Mouse (Mus musculus) hindbrain, embryonic 11.5 days (tissue): ENCODE results near the gene Rmi2. TPM values are rescaled to one million over a fixed set of nuclear protein-coding genes. Genes with fewer than 3 reads are reported as not detected.

Source experiments
- ATAC-seq: fragments of 200-750 bp; cut with Nextera tagmentation; 2 replicates; pipeline ENCODE4 v1.8.0; 2017; ENCODE audit warnings: mild to moderate bottlenecking, moderate TSS enrichment, moderate library complexity; ENCODE audit not compliant: low FRiP score
- DNase-seq: peaks from one replicate; pipeline ENCODE4 v3.0.0-alpha.2; 2015; ENCODE audit warnings: low spot score
- H3K27ac ChIP-seq: fragments of 300-500 bp; sonication (generic); 2 replicates; pipeline ENCODE4 v1.5.1; 2014; ENCODE audit warnings: mild to moderate bottlenecking, low read depth, low read length
- H3K27me3 ChIP-seq: fragments of 300-500 bp; sonication (generic); 2 replicates; pipeline ENCODE4 v1.6.1; 2014; ENCODE audit warnings: mild to moderate bottlenecking, low read length, moderate library complexity, mixed read lengths; ENCODE audit not compliant: control insufficient read depth, insufficient read depth
- H3K36me3 ChIP-seq: fragments of 300-500 bp; sonication (generic); 2 replicates; pipeline ENCODE4 v1.6.1; 2014; ENCODE audit warnings: mild to moderate bottlenecking, low read length, moderate library complexity, mixed read lengths; ENCODE audit not compliant: control insufficient read depth, insufficient read depth
- H3K4me1 ChIP-seq: fragments of 300-500 bp; sonication (generic); replicated peaks from 2 replicates; pipeline ENCODE4 v1.6.1; 2014; ENCODE audit warnings: low read length, mixed read lengths; ENCODE audit not compliant: control insufficient read depth, insufficient read depth
- H3K4me2 ChIP-seq: fragments of 300-500 bp; sonication (generic); replicated peaks from 2 replicates; pipeline ENCODE4 v1.6.1; 2014; ENCODE audit warnings: mild to moderate bottlenecking, low read depth, low read length
- H3K4me3 ChIP-seq: fragments of 300-500 bp; sonication (generic); 2 replicates; pipeline ENCODE4 v1.5.1; 2014; ENCODE audit warnings: low read depth, low read length
- H3K9ac ChIP-seq: fragments of 300-500 bp; sonication (generic); 2 replicates; pipeline ENCODE4 v1.6.1; 2014; ENCODE audit warnings: low read depth, low read length
- H3K9me3 ChIP-seq: fragments of 300-500 bp; sonication (generic); 2 replicates; pipeline ENCODE4 v1.6.1; 2016; ENCODE audit warnings: low read length; ENCODE audit not compliant: control insufficient read depth
- WGBS: fragments of 180-500 bp; shearing (Covaris S2); extraction: QIAGEN DNeasy Blood & Tissue Kit; methylation state at CpG from one replicate; pipeline ENCODE4 v1.1.7; 2014; 5-methylcytosine and 5-hydroxymethylcytosine counted together
- polyA plus RNA-seq: library from polyadenylated mRNA; unstranded; fragments of >200 nt; fragmentation: Nextera tagmentation; extraction: Ambion mirVana; gene quantifications from 2 replicates; pipeline ENCODE4 v1.2.1, GENCODE M21; 2014

Rmi2 gene
- polyA plus RNA-seq, 1 experiment from 2014 or later: 2.6 TPM

GRCm38 (mm10) chr16:10821387-10821786 lies 13.5 kb upstream of the Rmi2 start:
- no peak overlapping the region for H3K4me3 ChIP-seq
- H3K4me1 ChIP-seq: no peaks in the 10 kb centered on the region
- H3K9ac ChIP-seq: no peak overlapping the region
- no peak for DNase-seq
- H3K4me2 ChIP-seq: no peak overlapping the region
- H3K27me3 ChIP-seq: no peaks in the 10 kb centered on the region
- H3K9me3 ChIP-seq: no peaks in the 10 kb centered on the region
- 74% methylated on average over 4 of the region's 4 CpGs for WGBS
- no peak for ATAC-seq
- no peak overlapping the region for H3K27ac ChIP-seq
- H3K36me3 ChIP-seq: no peaks in the 10 kb centered on the region

- H3K4me3 ChIP-seq: no peak overlapping the region
- ATAC-seq (no peak), DNase-seq (no peak)
- no peak overlapping the region for H3K27ac ChIP-seq
- no peaks in the 10 kb centered on the region for H3K4me1 ChIP-seq
- H3K4me2 ChIP-seq: no peak overlapping the region
- H3K9ac ChIP-seq: no peak overlapping the region
- WGBS: 89% methylated on average over 1 of the region's 1 CpGs
- H3K36me3 ChIP-seq: no peaks in the 10 kb centered on the region
- no peaks in the 10 kb centered on the region for H3K27me3 ChIP-seq
- no peaks in the 10 kb centered on the region for H3K9me3 ChIP-seq
Measured at GRCm38 (mm10) chr16:10824536-10824935, 10.3 kb upstream of the Rmi2 start.

GRCm38 (mm10) chr16:10825840-10826239 lies 9.0 kb upstream of the Rmi2 start:
- DNase-seq (no peak), ATAC-seq (no peak)
- Histone ChIP-seq H3K9ac (no peak overlapping the region), H3K27me3 (no peaks in the 10 kb centered on the region), H3K27ac (no peak overlapping the region), H3K36me3 (no peaks in the 10 kb centered on the region), H3K9me3 (no peaks in the 10 kb centered on the region), H3K4me1 (no peaks in the 10 kb centered on the region), H3K4me3 (no peak overlapping the region), H3K4me2 (no peak overlapping the region)
- WGBS: 84% methylated on average over 4 of the region's 4 CpGs

GRCm38 (mm10) chr16:10827269-10827668 lies 7.6 kb upstream of the Rmi2 start:
- H3K4me3 ChIP-seq: no peak overlapping the region
- no peaks in the 10 kb centered on the region for H3K9me3 ChIP-seq
- 93% methylated on average over 9 of the region's 9 CpGs for WGBS
- H3K27me3 ChIP-seq: no peaks in the 10 kb centered on the region
- ATAC-seq (no peak), DNase-seq (no peak)
- no peak overlapping the region for H3K4me2 ChIP-seq
- H3K27ac ChIP-seq: no peak overlapping the region
- H3K9ac ChIP-seq: no peak overlapping the region
- H3K36me3 ChIP-seq: no peaks in the 10 kb centered on the region
- no peaks in the 10 kb centered on the region for H3K4me1 ChIP-seq

DNA sequence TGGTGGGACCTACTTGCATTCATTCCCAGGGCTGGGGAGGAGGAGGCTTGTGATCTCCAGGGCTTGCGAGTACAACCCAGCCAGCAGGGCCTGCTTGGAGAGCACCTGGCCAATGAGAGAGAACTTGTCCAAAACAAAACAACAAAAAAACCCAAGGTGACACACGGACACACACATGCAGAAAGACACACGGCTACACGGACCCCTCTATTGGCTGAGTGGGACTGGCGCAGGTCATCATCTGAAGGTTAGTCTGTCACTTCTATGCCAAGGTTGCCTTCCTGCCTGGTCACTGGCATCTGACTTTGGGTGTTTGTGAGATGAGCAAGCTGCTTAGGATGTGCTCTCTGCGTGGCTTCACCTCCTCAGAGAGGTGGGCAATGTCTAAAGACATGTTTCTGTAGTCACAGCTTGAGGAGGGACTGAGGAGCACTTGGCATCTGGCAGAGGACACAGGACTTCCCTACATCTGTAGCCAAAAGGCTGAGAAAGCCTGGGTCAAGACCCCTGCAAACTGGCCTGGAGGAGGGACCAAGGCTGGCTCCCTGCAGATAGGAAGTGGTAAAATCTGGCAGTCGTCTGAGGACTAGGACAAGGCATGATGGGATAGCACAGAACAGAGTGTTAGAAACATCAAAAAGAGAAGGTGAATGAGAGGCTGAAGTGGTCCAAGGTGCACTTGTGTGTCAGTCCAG lies 6.9 kb upstream of the Rmi2 start:
- H3K27ac ChIP-seq: no peak overlapping the region
- H3K4me1 ChIP-seq: no peaks in the 10 kb centered on the region
- 83% methylated on average over 7 of the region's 7 CpGs for WGBS
- ATAC-seq: no peak
- H3K27me3 ChIP-seq: no peaks in the 10 kb centered on the region
- no peak overlapping the region for H3K4me2 ChIP-seq
- no peak overlapping the region for H3K4me3 ChIP-seq
- H3K36me3 ChIP-seq: no peaks in the 10 kb centered on the region
- DNase-seq: no peak
- no peak overlapping the region for H3K9ac ChIP-seq
- no peaks in the 10 kb centered on the region for H3K9me3 ChIP-seq

- 79% methylated on average over 4 of the region's 4 CpGs for WGBS
- Histone ChIP-seq H3K4me3 (no peak overlapping the region), H3K9me3 (no peaks in the 10 kb centered on the region), H3K4me2 (no peak overlapping the region), H3K27ac (no peak overlapping the region), H3K9ac (no peak overlapping the region), H3K4me1 (no peaks in the 10 kb centered on the region), H3K36me3 (no peaks in the 10 kb centered on the region), H3K27me3 (no peaks in the 10 kb centered on the region)
- DNase-seq (no peak), ATAC-seq (no peak)
Measured at GRCm38 (mm10) chr16:10828461-10828805, 6.4 kb upstream of the Rmi2 start.

- no peaks in the 10 kb centered on the region for H3K9me3 ChIP-seq
- no peaks in the 10 kb centered on the region for H3K36me3 ChIP-seq
- H3K4me1 ChIP-seq: peaks cover 3% of the 10 kb centered on the region; the same call in 1 of the 2 replicates
- 13% methylated on average over 12 of the region's 12 CpGs for whole genome bisulfite sequencing
- H3K27me3 ChIP-seq: no peaks in the 10 kb centered on the region
- DNase-seq (no peak), ATAC-seq (peak; percentile 12; the same call in 1 of the 2 replicates)
- H3K4me2 ChIP-seq: peak overlapping the region; percentile 94
- H3K4me3 ChIP-seq: peak overlapping the region; percentile 85
- no peak overlapping the region for H3K27ac ChIP-seq
- peak overlapping the region; percentile 78; the same call in 1 of the 2 replicates for H3K9ac ChIP-seq
Measured at GRCm38 (mm10) chr16:10834542-10834910, 333 bp upstream of the Rmi2 start.

GRCm38 (mm10) chr16:10836388-10836787 lies 1.5 kb downstream of the Rmi2 start:
- no peaks in the 10 kb centered on the region for H3K9me3 ChIP-seq
- peaks cover 3% of the 10 kb centered on the region; the same call in 1 of the 2 replicates for H3K4me1 ChIP-seq
- no peak overlapping the region for H3K27ac ChIP-seq
- DNase-seq (no peak), ATAC-seq (no peak)
- no peak overlapping the region for H3K4me2 ChIP-seq
- no peaks in the 10 kb centered on the region for H3K36me3 ChIP-seq
- H3K27me3 ChIP-seq: no peaks in the 10 kb centered on the region
- 87% methylated on average over 3 of the region's 3 CpGs for WGBS
- H3K9ac ChIP-seq: no peak overlapping the region
- H3K4me3 ChIP-seq: no peak overlapping the region

DNA sequence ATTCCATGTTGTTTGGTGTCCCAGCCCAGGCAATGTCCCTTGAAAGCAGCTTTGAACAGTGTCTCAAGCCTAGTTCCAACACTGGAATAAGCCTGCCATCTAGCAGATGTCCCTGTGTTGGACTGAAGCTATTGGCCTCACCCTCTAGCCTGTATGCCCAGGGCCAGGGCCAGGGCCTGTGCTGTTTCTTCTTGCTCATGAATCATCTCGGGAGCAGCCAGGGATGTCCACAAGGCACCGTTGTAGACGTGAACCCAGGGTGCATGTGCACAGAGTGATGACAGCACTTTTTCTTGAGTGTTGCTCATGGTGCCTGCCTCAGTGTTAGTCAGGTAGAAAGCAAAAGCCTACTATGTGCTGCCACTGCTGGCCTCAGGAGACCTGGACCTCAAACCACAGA lies 2.4 kb downstream of the Rmi2 start:
- Histone ChIP-seq H3K27me3 (no peaks in the 10 kb centered on the region), H3K27ac (no peak overlapping the region), H3K4me3 (no peak overlapping the region), H3K4me1 (peaks cover 3% of the 10 kb centered on the region; the same call in 1 of the 2 replicates), H3K36me3 (no peaks in the 10 kb centered on the region), H3K9ac (no peak overlapping the region), H3K4me2 (no peak overlapping the region), H3K9me3 (no peaks in the 10 kb centered on the region)
- ATAC-seq: no peak
- no peak for DNase-seq
- WGBS: 86% methylated on average over 3 of the region's 3 CpGs
